Mouse (Mus musculus) layer of hippocampus, adult 8-10 months (tissue): ENCODE measurements around the gene Mbnl1. TPM values are rescaled to one million over a fixed set of nuclear protein-coding genes. Genes with fewer than 3 reads are reported as not detected.

ENCODE experiments used
- DNase-seq, 2 experiments: peaks; one replicate each; pipeline ENCODE4 v3.0.0; 2022; ENCODE audit warnings: low spot score in 2 of 2
- total RNA-seq, 4 experiments: library from RNA; stranded (reverse); gene quantifications; 2 replicates each; pipeline ENCODE4 v1.2.4; 2022

The Mbnl1 gene
- total RNA-seq, 4 experiments from 2014 or later, result 160 to 169 (median 162) TPM

GRCm38 (mm10) chr3:60603637-60604036 is 131.0 kb downstream of the Mbnl1 start:
- no peak for DNase-seq

- DNase-seq, result no peak
Observed at GRCm38 (mm10) chr3:60604205-60604604, 131.6 kb downstream of the Mbnl1 start.

GRCm38 (mm10) chr3:60608952-60609403 is 136.3 kb downstream of the Mbnl1 start:
- no peak for DNase-seq

- peak in 1 of 2 experiments; percentile 38 for DNase-seq
Observed at GRCm38 (mm10) chr3:60611839-60612238, 139.2 kb downstream of the Mbnl1 start.

GRCm38 (mm10) chr3:60613121-60613520 is 140.5 kb downstream of the Mbnl1 start:
- DNase-seq, result no peak

GRCm38 (mm10) chr3:60614516-60614915 is 141.9 kb downstream of the Mbnl1 start:
- no peak for DNase-seq

- no peak for DNase-seq
Observed at GRCm38 (mm10) chr3:60615057-60615606, 142.5 kb downstream of the Mbnl1 start.

- DNase-seq, result no peak
Observed at GRCm38 (mm10) chr3:60615615-60616014, 143.0 kb downstream of the Mbnl1 start.

- DNase-seq, result no peak
Observed at GRCm38 (mm10) chr3:60616147-60616546, 143.5 kb downstream of the Mbnl1 start.

GRCm38 (mm10) chr3:60617643-60618042 is 145.0 kb downstream of the Mbnl1 start:
- DNase-seq, result no peak

- DNase-seq, result no peak
Observed at GRCm38 (mm10) chr3:60620236-60620635, 147.6 kb downstream of the Mbnl1 start.

- DNase-seq, result no peak
Observed at GRCm38 (mm10) chr3:60631183-60631582, 158.6 kb downstream of the Mbnl1 start.

- DNase-seq, result no peak
Observed at GRCm38 (mm10) chr3:60631754-60632153, 159.1 kb downstream of the Mbnl1 start.

- no peak for DNase-seq
Observed at GRCm38 (mm10) chr3:60632796-60633466, 160.3 kb downstream of the Mbnl1 start.

- no peak for DNase-seq
Observed at GRCm38 (mm10) chr3:60638530-60638929, 165.9 kb downstream of the Mbnl1 start.

- no peak for DNase-seq
Observed at GRCm38 (mm10) chr3:60639135-60639534, 166.5 kb downstream of the Mbnl1 start.

- DNase-seq, result no peak
Observed at GRCm38 (mm10) chr3:60642227-60642626, 169.6 kb downstream of the Mbnl1 start.

- DNase-seq, result no peak
Observed at GRCm38 (mm10) chr3:60645531-60645930, 172.9 kb downstream of the Mbnl1 start.

GRCm38 (mm10) chr3:60648293-60648692 is 175.7 kb downstream of the Mbnl1 start:
- no peak for DNase-seq

- DNase-seq, result no peak
Observed at GRCm38 (mm10) chr3:60660762-60661161, 188.1 kb downstream of the Mbnl1 start.
